Mouse (Mus musculus) ovary, adult 18-20 months (tissue): ENCODE measurements around the gene Aldh16a1.
A peak's percentile ranks its signal among the peaks of the same experiment; 100 is the strongest.
"Not testable (repeated sequence)": the region's sequence is repeated elsewhere in the genome, so short reads cannot be mapped to it uniquely, and the experiment has no call there.

Source experiments
- DNase-seq: peaks from one replicate; pipeline ENCODE4 v3.0.0; 2022; ENCODE audit warnings: low spot score, mixed read lengths

Gene Aldh16a1

DNA sequence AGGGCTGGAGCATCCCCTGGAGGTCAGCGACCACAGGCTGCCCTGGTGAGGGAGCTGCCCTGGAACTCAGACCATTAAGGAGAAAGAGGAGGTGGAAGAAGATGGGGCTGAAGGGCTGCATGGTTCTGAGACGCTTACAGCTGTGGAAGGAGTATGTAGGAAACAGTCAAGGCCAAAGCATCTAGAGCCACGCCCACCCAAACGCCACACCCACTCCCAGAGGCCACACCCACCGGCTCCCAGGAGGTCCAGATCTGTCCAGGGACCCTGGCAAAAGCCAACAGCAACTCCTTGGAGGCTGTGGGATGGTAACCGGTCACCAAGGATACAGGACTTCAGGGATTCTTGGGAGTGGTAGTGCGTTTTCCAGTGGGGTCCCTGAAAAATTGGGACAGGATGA, 24.2 kb upstream of the Aldh16a1 start:
- DNase-seq, result no peak

DNA sequence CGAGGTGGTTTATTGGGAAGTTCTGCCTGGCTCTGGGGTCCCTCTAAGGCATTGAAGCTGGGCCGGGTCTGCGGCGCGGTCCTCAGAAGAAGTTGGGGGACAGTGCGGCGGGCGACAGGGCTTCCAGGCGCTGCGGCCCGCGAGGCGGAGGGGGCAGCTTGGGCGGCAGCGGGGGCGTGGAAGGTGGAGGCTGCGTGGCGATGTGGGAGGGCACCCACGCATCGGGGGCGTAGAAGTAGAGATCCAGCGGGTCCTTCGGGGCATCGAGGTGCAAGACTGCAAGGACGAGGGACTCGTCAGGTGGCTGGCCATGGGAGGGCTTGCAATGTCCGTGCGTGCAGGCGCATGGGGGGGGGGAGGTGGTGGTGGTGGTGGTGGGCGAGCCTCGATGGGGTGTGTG, 22.0 kb upstream of the Aldh16a1 start:
- no peak for DNase-seq

GRCm38 (mm10) chr7:45175929-45176328, 21.5 kb upstream of the Aldh16a1 start:
- DNase-seq, result no peak

- no peak for DNase-seq
These were observed 21.0 kb upstream of the Aldh16a1 start for GRCm38 (mm10) chr7:45175398-45175797.

DNA sequence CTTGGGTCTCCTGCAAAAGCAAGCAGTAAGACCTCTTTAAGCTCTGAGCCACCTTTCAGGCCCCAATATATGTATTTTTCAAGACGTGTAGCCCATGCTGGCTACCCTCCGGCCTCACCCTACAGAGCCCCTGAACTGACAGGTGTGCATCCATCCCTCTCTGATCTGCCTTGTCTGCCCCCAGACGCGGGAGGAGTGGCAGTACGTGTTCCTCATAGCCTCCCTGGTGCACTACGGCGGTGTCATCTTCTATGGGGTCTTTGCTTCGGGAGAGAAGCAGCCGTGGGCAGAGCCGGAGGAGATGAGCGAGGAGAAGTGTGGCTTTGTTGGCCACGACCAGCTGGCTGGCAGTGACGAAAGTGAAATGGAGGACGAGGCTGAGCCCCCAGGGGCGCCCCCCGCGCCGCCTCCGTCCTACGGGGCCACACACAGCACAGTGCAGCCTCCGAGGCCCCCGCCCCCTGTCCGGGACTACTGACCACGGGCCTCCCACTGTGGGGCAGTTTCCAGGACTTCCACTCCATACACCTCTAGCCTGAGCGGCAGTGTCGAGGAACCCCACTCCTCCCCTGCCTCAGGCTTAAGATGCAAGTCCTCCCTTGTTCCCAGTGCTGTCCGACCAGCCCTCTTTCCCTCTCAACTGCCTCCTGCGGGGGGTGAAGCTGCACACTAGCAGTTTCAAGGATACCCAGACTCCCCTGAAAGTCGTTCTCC, 20.3 kb upstream of the Aldh16a1 start:
- no peak for DNase-seq

DNA sequence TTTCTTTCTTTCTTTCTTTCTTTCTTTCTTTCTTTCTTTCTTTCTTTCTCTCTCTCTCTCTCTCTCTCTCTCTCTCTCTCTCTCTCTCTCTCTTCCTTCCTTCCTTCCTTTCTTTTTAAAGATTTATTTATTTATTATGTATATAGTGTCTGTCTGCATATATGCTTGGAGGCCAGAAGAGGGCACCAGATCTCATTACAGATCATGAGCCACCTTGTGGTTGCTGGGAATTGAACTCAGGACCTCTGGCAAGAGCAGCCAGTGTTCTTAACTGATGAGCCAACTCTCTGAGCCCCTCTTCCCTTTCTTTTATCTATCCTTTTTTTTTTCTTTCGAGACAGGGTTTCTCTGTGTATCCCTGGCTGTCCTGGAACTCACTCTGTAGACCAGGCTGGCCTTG, 19.4 kb upstream of the Aldh16a1 start:
- DNase-seq, result not testable (repeated sequence)

GRCm38 (mm10) chr7:45172974-45173373, 18.6 kb upstream of the Aldh16a1 start:
- DNase-seq, result no peak

- DNase-seq, result no peak
These were observed 15.1 kb upstream of the Aldh16a1 start for GRCm38 (mm10) chr7:45169495-45169894.

DNA sequence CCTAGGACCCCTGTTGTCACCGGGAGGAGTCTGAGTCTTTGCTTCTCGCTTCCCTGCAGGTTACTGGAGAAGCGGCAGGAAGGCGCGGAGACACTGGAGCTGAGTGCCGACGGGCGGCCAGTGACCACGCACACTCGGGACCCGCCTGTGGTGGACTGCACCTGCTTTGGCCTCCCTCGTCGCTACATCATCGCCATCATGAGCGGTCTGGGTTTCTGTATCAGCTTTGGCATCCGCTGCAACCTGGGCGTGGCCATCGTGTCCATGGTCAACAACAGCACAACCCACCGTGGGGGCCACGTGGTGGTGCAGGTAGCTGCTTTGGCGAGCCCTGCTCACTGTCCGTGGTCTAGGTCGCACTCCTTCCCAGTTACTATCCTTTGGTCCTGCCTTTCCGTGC, 14.3 kb upstream of the Aldh16a1 start:
- no peak for DNase-seq

GRCm38 (mm10) chr7:45167761-45168445, 13.5 kb upstream of the Aldh16a1 start:
- no peak for DNase-seq

DNA sequence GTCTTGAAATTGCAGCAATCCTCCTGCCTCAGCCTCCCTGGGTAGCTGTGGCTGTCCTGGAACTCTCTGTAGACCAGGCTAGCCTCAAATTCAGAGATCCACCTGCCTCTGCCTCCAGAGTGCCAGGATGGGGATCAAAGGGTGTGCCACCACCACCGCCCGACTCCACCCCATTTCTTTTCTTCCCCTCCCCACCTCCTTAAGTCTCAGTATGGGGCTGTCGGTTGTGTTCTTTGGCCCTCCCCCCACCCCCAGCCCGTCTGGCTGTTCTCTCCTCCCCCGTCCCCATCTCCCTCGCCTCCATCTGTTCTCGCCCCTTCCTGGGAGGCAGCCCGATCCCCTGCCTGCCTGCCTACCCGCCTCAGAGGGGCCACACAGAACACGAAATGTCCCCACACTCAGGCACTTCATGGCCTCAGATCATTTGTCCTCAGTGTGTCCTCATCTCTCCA, 12.6 kb upstream of the Aldh16a1 start:
- no peak for DNase-seq

- DNase-seq, result no peak
These were observed 11.3 kb upstream of the Aldh16a1 start for GRCm38 (mm10) chr7:45165701-45166100.

DNA sequence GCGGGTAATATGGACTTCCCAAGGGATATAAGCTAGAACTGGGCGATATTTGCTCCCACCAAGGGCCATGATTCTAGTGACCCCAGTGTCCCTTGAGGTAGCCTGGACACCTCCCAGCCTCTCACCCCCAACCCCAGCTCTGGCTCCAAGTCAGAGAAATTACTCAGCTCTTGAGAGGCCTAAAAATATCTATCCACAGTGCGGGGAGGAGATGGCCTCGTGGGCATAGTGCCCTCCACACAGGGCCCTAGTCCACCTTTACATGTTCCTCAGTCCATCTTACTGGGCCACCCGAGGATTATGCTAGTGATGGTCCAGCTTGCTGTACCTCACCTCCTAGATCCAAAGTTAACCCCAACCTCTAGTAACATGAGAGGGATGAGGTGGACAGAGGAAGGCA, 10.4 kb upstream of the Aldh16a1 start:
- no peak for DNase-seq

GRCm38 (mm10) chr7:45163735-45164490, 9.5 kb upstream of the Aldh16a1 start, which contains the start of gene Slc17a7:
Gene Slc17a7, plus strand, starts transcription at chr7:45163949.
- DNase-seq, result no peak

DNA sequence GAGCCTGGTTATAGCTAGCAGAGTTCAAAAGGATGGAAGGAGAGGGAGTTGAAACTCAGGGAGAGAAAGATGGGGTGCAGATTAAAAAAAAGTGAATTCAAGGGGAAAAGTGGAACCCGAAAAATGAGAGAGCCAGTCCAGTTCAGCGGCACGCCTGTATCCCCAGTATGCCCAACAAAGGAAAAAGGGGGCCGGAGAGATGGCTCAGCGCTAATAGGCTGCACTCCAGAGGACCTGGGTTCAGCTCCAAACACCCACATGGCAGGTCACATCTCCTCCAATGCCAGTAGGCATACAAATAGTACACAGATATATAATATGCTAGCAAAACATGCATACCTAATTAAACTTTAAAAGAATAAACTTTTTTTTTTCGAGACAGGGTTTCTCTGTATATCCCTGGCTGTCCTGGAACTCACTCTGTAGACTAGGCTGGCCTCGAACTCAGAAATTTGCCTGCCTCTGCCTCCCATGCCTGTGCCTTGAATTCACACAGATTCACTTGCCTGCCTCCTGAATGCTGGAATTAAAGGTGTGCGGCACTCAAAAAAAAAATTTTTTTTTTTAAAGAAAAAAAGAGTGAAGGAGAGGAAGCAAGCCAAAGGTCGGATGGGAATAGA, 8.7 kb upstream of the Aldh16a1 start:
- no peak for DNase-seq

DNA sequence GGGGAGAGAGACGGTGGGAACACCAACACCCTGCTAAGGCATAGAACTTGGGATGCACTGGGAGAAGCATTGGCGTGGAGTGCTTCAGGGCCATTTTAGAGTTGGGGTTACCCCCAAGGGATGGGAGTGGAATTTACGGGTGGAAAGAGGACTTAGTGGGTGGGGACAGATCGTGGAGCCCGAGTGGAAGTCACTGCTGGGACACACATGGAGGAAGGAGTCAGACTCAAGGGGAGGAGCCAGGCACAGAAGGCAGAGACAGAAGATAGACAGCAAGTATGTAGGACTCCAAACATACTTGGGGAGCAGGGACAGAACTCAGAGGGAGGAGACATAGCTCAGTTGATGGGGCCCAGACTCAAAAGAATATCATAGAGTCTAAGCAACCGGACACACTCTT, 8.2 kb upstream of the Aldh16a1 start:
- no peak for DNase-seq

- DNase-seq, result peak; percentile 86
These were observed 7.5 kb upstream of the Aldh16a1 start for GRCm38 (mm10) chr7:45161612-45162473.

GRCm38 (mm10) chr7:45160866-45161265, 6.5 kb upstream of the Aldh16a1 start:
- DNase-seq, result no peak

DNA sequence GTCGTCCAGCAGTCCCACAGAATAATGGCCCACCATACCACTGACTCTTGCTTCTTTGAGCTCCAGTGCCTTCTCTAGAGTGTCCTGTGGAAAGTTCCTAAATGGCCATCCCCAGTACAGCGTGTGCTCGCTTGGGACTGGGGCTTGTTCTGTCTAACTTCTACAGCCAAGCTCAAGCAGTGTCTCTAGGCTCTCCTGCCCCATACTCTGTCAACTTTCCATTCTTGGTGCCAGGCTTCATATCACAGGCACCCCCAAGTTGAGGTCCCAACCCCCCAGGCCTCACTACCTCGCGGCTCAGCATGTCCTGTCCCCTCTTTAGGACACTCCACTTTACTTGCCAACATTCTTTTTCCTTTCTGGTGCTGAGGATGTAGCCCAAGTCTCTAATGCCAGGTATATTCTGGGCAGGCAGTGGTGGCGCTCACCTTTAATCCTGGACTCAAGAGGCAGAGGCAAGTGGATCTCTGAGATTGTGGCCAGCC, 6.0 kb upstream of the Aldh16a1 start:
- DNase-seq, result no peak

- DNase-seq, result no peak
These were observed 4.6 kb upstream of the Aldh16a1 start for GRCm38 (mm10) chr7:45158991-45159390.

- DNase-seq, result no peak
These were observed 3.1 kb upstream of the Aldh16a1 start for GRCm38 (mm10) chr7:45157459-45157858.
